Mouse (Mus musculus) G1E (cell line): Measurements from ENCODE around the gene Lyar.

Experiments used
- CTCF ChIP-seq: IDR thresholded peaks from 2 replicates; pipeline ENCODE4 v1.5.1; 2012; ENCODE audit warnings: low read depth, low read length, inconsistent platforms, mixed read lengths
- GATA1 ChIP-seq: IDR thresholded peaks from 2 replicates; pipeline ENCODE4 v1.6.1; 2012; ENCODE audit warnings: borderline replicate concordance, low read length, inconsistent platforms, mixed read lengths
- POLR2AphosphoS5 ChIP-seq: IDR thresholded peaks from 2 replicates; pipeline ENCODE4 v1.6.1; 2012; ENCODE audit warnings: low read depth, low read length, inconsistent platforms; ENCODE audit not compliant: insufficient replicate concordance
- TAL1 ChIP-seq: conservative IDR thresholded peaks from 2 replicates; pipeline ENCODE4 v1.6.1; 2012; ENCODE audit warnings: low read depth, low read length, inconsistent platforms, mixed read lengths

DNA sequence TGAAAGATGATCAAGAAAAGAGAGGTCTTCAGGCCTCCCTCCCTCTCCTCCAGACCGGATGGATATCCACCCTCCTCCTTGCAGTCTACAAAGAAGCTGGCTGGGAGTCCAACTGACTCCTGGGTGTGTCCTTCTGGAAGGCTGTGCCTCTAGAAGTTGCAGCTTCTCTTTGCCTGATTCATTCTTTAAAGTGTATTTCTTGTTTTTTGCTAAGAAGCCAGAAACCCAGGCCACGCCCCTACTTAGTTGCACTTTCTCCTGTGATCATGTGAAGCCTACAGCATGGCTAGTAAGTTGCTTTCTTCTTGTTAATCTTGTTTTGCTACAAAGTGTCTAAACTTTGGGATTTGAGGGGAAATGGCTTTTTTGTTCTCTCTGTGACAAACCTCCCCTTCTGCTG, 33.3 kb upstream of the Lyar start:
- TF ChIP-seq GATA1 (no peak), CTCF (no peak), POLR2AphosphoS5 (no peak), TAL1 (no peak)
